In the genomic region with DNA sequence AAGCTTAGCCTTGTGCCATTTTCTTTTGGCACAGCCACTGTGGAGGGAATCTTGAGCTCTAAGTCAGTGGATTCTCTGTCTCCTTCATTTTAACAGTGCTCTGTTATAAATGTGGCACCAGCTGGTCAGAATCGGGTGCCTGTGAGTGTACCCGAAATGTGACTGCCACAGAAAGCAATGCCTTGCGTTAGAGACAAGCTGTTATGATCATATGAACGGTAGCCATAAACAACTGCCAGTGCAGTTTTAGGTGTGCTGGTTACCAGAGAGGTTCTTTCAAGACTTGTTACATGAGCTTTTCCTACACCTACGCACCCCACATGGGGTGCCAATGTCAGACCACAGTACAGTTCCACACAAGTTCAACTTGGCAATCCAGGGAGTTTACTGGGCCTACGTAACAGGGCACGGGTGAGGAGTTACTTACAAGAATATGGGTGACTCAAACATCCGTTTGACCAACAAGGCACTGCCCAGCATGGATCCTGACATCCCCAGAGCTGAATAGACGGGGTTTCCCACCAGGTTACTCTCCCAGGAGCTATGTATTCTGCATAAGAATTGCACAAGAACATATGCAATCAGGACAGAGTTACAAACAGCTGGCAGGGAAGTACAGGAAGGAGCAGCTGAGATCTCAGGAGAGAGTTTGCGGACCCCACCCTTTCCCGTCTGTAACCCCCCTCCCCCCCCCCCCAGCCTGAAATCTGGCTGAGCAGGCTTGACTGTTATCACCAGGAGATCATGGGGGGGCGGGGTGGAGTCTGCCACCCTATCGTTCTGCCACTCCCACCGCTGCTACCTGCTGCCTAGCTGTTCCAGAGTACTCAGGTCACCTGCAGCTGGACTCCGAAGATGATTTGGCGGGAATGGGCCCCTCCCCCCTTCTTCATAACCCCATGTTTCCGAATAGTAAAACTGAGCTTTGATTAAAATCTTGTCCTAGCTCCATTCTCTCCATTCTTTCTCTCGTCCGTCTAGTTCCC, we compare ENCODE assay signal across 20 mouse cellular contexts. TPM values are rescaled to one million over a fixed set of nuclear protein-coding genes. Genes with fewer than 3 reads are reported as not detected.
DNase-seq lines count a peak whose midpoint lies in the region; ATAC-seq and TF ChIP-seq lines count a peak whose summit lies in the region.
"Had no signal": no experiment of that assay in that cellular context is flagged by ENCODE, and none has a peak within 500 bp of the region (broad histone marks: within the 10 kb centered on the region; RNA-seq: fewer than 3 reads in every experiment).

No protein-coding gene starts in this region.

- TF ChIP-seq POLR2A in liver, adult 2 months (IDR thresholded peaks at IDR 0.05; ENCODE audit: extremely low read depth, insufficient read depth, low read length): no peak

- no peak overlapping the region for H3K4me3 ChIP-seq in liver, adult 2 months (ENCODE audit: insufficient read depth, low read depth, low read length)
- H3K4me3 ChIP-seq in intestine, embryonic 15.5 days (replicated peaks): no peak overlapping the region
- H3K4me3 ChIP-seq: forebrain, embryonic 15.5 days; gastrocnemius, adult 2 months; heart, embryonic 10.5 days; liver, embryonic 15.5 days; neural tube, embryonic 13.5 days had no signal

- H3K79me2 ChIP-seq in liver, adult 2 months (ENCODE audit: control insufficient read depth, insufficient read depth, low read length): peaks cover 3% of the 10 kb centered on the region; the same call in 1 of the 2 replicates

- peak; percentile 76 for ATAC-seq in intestine, embryonic 15.5 days
- ATAC-seq: forebrain, embryonic 15.5 days had no signal

- H3K4me1 ChIP-seq in liver, adult 2 months (ENCODE audit: control insufficient read depth, insufficient read depth, low read length): peaks cover 15% of the 10 kb centered on the region
- H3K4me1 ChIP-seq in intestine, embryonic 15.5 days (replicated peaks): 0 out of 2 replicates have a peak, but pooled peaks cover 2% of the 10 kb centered on the region
- H3K4me1 ChIP-seq: heart, embryonic 10.5 days; neural tube, embryonic 13.5 days had no signal

- H3K27ac ChIP-seq in liver, adult 2 months (replicated peaks; ENCODE audit: insufficient read depth, low read depth, low read length): no peak overlapping the region
- no peak overlapping the region for H3K27ac ChIP-seq in intestine, embryonic 15.5 days
- H3K27ac ChIP-seq: forebrain, embryonic 15.5 days; gastrocnemius, adult 2 months; heart, embryonic 10.5 days; kidney, postnatal 0 days; liver, embryonic 15.5 days; neural tube, embryonic 13.5 days had no signal

- peak; percentile 50 for DNase-seq in liver, adult 2 months (ENCODE audit: extremely low read depth, low read depth, low spot score)
- DNase-seq in liver: no peak
- DNase-seq in urinary bladder, postnatal 14 days (ENCODE audit: low spot score): peak; percentile 53
- no peak for DNase-seq in urinary bladder, postnatal 10 days (ENCODE audit: low spot score)
- peak; percentile 26 for DNase-seq in yolk sac, embryonic 10.5 days (ENCODE audit: low spot score)
- no peak for DNase-seq in adrenal gland, adult 2 months
- no peak for DNase-seq in neural tube, embryonic 10.5 days (ENCODE audit: extremely low spot score, low spot score)
- DNase-seq: adrenal gland, postnatal 10 days; cerebellum, postnatal 14 days; gastrocnemius, adult 2 months; heart, postnatal 36 days; left cerebral cortex, postnatal 4 days; midbrain, embryonic 14.5 days; right cerebral cortex, postnatal 4 days had no signal

- H3K27me3 ChIP-seq in liver, adult 2 months (ENCODE audit: control insufficient read depth, insufficient read depth, low read length): no peaks in the 10 kb centered on the region
- peaks cover 9% of the 10 kb centered on the region; the same call in 1 of the 2 replicates for H3K27me3 ChIP-seq in intestine, embryonic 15.5 days (replicated peaks)

- no peak overlapping the region for H3K9ac ChIP-seq in liver, adult 2 months (ENCODE audit: low read depth, low read length)
- no peak overlapping the region for H3K9ac ChIP-seq in intestine, embryonic 15.5 days
- H3K9ac ChIP-seq: forebrain, embryonic 15.5 days; liver, embryonic 15.5 days; neural tube, embryonic 13.5 days had no signal

- peak overlapping the region; percentile 10; the same call in 1 of the 2 replicates for H3K4me2 ChIP-seq in intestine, embryonic 15.5 days (replicated peaks)
- H3K4me2 ChIP-seq: forebrain, embryonic 15.5 days; liver, embryonic 15.5 days; neural tube, embryonic 13.5 days had no signal

- WGBS in liver, adult 2 months: 43% methylated on average over 19 of the region's 19 CpGs
- 30% methylated on average over 18 of the region's 19 CpGs for whole genome bisulfite sequencing in intestine, embryonic 15.5 days

- no peaks in the 10 kb centered on the region for H3K9me3 ChIP-seq in intestine, embryonic 15.5 days
- H3K9me3 ChIP-seq: forebrain, embryonic 15.5 days; heart, embryonic 10.5 days; liver, embryonic 15.5 days; neural tube, embryonic 13.5 days had no signal

- H3K36me3 ChIP-seq in liver, adult 2 months (ENCODE audit: control insufficient read depth, insufficient read depth, low read length): peaks cover 20% of the 10 kb centered on the region
- no peaks in the 10 kb centered on the region for H3K36me3 ChIP-seq in intestine, embryonic 15.5 days
- H3K36me3 ChIP-seq: forebrain, embryonic 15.5 days; heart, embryonic 10.5 days; liver, embryonic 15.5 days; neural tube, embryonic 13.5 days had no signal

- TF ChIP-seq CTCF in liver, adult 2 months (IDR thresholded peaks at IDR 0.05; ENCODE audit: low read depth, low read length): no peak

RNA-seq across cellular contexts. Expression of a gene that starts 4.3 kb away (rescaled TPM):
- total RNA-seq in liver, adult 2 months (2014; rRNA removed): 0.46 TPM in 1 of 2 replicates, not detected in the other
- 1.0 TPM in 1 of 2 replicates, not detected in the other for polyA plus RNA-seq in liver, adult 2 months (2012; rRNA removed)
- polyA plus RNA-seq in intestine, embryonic 15.5 days (2015; fragmentation: Nextera tagmentation; extraction: Ambion mirVana): not detected in 2 replicates
- not detected for total RNA-seq in adrenal gland, adult 2 months (2021)
- polyA plus RNA-seq in adrenal gland, adult 2 months (2012; rRNA removed): not detected in 2 replicates
- total RNA-seq: gastrocnemius, adult 2 months; left cerebral cortex, postnatal 4 days had no signal
- polyA plus RNA-seq: forebrain, embryonic 15.5 days; heart, embryonic 10.5 days; kidney, postnatal 0 days; liver, embryonic 15.5 days; midbrain, embryonic 14.5 days; neural tube, embryonic 13.5 days had no signal

RNA-seq across cellular contexts. Expression of a gene that starts 6.2 kb away (rescaled TPM):
- total RNA-seq in liver, adult 2 months (2014; rRNA removed): 511 and 549 TPM in 2 replicates
- 1,037 and 1,096 TPM in 2 replicates for polyA plus RNA-seq in liver, adult 2 months (2012; rRNA removed)
- polyA plus RNA-seq in intestine, embryonic 15.5 days (2015; fragmentation: Nextera tagmentation; extraction: Ambion mirVana): 4.8 TPM in 2 replicates
- 1 to 10 TPM in 1 of 2 experiments, not detected in 1; 1.7 TPM for total RNA-seq in adrenal gland, adult 2 months (2021)
- 0.98 and 3.1 TPM in 2 replicates for polyA plus RNA-seq in adrenal gland, adult 2 months (2012; rRNA removed)
- total RNA-seq: gastrocnemius, adult 2 months; left cerebral cortex, postnatal 4 days had no signal
- polyA plus RNA-seq: forebrain, embryonic 15.5 days; midbrain, embryonic 14.5 days; neural tube, embryonic 13.5 days had no signal

RNA-seq across cellular contexts. Expression of a gene that starts 6.6 kb away (rescaled TPM):
- total RNA-seq in liver, adult 2 months (2014; rRNA removed): not detected in 2 replicates
- polyA plus RNA-seq in liver, adult 2 months (2012; rRNA removed): not detected in 2 replicates
- not detected in 2 replicates for polyA plus RNA-seq in intestine, embryonic 15.5 days (2015; fragmentation: Nextera tagmentation; extraction: Ambion mirVana)
- total RNA-seq in adrenal gland, adult 2 months (2021): under 1 TPM in 1 of 2 experiments, not detected in 1; 0.26 TPM
- 3.0 and 4.4 TPM in 2 replicates for polyA plus RNA-seq in adrenal gland, adult 2 months (2012; rRNA removed)
- total RNA-seq: gastrocnemius, adult 2 months; heart, postnatal 36 days; left cerebral cortex, postnatal 4 days had no signal
- polyA plus RNA-seq: heart, embryonic 10.5 days; kidney, postnatal 0 days; liver, embryonic 15.5 days; midbrain, embryonic 14.5 days; neural tube, embryonic 13.5 days had no signal

RNA-seq across cellular contexts. Expression of a gene that starts 15.1 kb away (rescaled TPM):
- 0.60 and 1.4 TPM in 2 replicates for total RNA-seq in liver, adult 2 months (2014; rRNA removed)
- not detected in 2 replicates for polyA plus RNA-seq in liver, adult 2 months (2012; rRNA removed)
- 0.54 TPM in 1 of 2 replicates, not detected in the other for polyA plus RNA-seq in intestine, embryonic 15.5 days (2015; fragmentation: Nextera tagmentation; extraction: Ambion mirVana)
- not detected for total RNA-seq in adrenal gland, adult 2 months (2021)
- polyA plus RNA-seq in adrenal gland, adult 2 months (2012; rRNA removed): 0.44 and 0.46 TPM in 2 replicates
- total RNA-seq: gastrocnemius, adult 2 months; heart, postnatal 36 days had no signal
- polyA plus RNA-seq: forebrain, embryonic 15.5 days; heart, embryonic 10.5 days; liver, embryonic 15.5 days; midbrain, embryonic 14.5 days; neural tube, embryonic 13.5 days had no signal

RNA-seq across cellular contexts. Expression of a gene that starts 15.7 kb away (rescaled TPM):
- 17.5 and 20.3 TPM in 2 replicates for total RNA-seq in liver, adult 2 months (2014; rRNA removed)
- 24.6 and 34.4 TPM in 2 replicates for polyA plus RNA-seq in liver, adult 2 months (2012; rRNA removed)
- 51.9 and 66.6 TPM in 2 replicates for polyA plus RNA-seq in intestine, embryonic 15.5 days (2015; fragmentation: Nextera tagmentation; extraction: Ambion mirVana)
- total RNA-seq in adrenal gland, adult 2 months (2021): 10 to 100 TPM; 60.4 to 66.4 TPM
- 93.7 and 102 TPM in 2 replicates for polyA plus RNA-seq in adrenal gland, adult 2 months (2012; rRNA removed)

Comparison
In these comparisons a context has a peak if more than half of its experiments do, and no peak if none do; other contexts are left out.
1. DNase-seq: peak in liver, adult 2 months (single experiment), urinary bladder, postnatal 14 days (single experiment) and yolk sac, embryonic 10.5 days (single experiment); none in liver (single experiment), urinary bladder, postnatal 10 days (single experiment), adrenal gland, adult 2 months (single experiment) and neural tube, embryonic 10.5 days (single experiment).
2. RNA of a gene that starts 6.2 kb away (polyA plus RNA-seq): 1,037 to 1,096 TPM in liver, adult 2 months; 4.8 TPM in intestine, embryonic 15.5 days and 0.98 to 3.1 TPM in adrenal gland, adult 2 months; every median in the first group is over 100 times any median in the second.